Mouse (Mus musculus) stomach, postnatal 0 days (tissue): ENCODE measurements around the gene Scgb1b20. TPM values are rescaled to one million over a fixed set of nuclear protein-coding genes. Genes with fewer than 3 reads are reported as not detected.
"Not testable (repeated sequence)": the region's sequence is repeated elsewhere in the genome, so short reads cannot be mapped to it uniquely, and the experiment has no call there.

Source experiments
- ATAC-seq: fragments of 200-750 bp; cut with Nextera tagmentation; 2 replicates; pipeline ENCODE4 v1.8.0; 2017; ENCODE audit not compliant: low FRiP score, low TSS enrichment
- DNase-seq: peaks from one replicate; pipeline ENCODE4 v3.0.0-alpha.2; 2016; ENCODE audit warnings: low spot score
- H3K27ac ChIP-seq: fragments of 300-500 bp; sonication (generic); replicated peaks from 2 replicates; pipeline ENCODE4 v1.5.1; 2014; ENCODE audit warnings: mild to moderate bottlenecking, control low read depth
- H3K27me3 ChIP-seq: fragments of 300-500 bp; sonication (generic); 2 replicates; pipeline ENCODE4 v1.6.1; 2014; ENCODE audit warnings: low read length; ENCODE audit not compliant: control insufficient read depth, insufficient read depth
- H3K36me3 ChIP-seq: fragments of 300-500 bp; sonication (generic); 2 replicates; pipeline ENCODE4 v1.6.1; 2014; ENCODE audit warnings: low read length, mixed read lengths; ENCODE audit not compliant: control insufficient read depth, insufficient read depth
- H3K4me1 ChIP-seq: fragments of 300-500 bp; sonication (generic); replicated peaks from 2 replicates; pipeline ENCODE4 v1.6.1; 2014; ENCODE audit warnings: antibody characterized with exemption; ENCODE audit not compliant: control insufficient read depth, insufficient read depth
- H3K4me2 ChIP-seq: fragments of 300-500 bp; sonication (generic); replicated peaks from 2 replicates; pipeline ENCODE4 v1.6.1; 2014; ENCODE audit warnings: low read depth, mild to moderate bottlenecking, control low read depth, moderate library complexity
- H3K4me3 ChIP-seq: fragments of 300-500 bp; sonication (generic); 2 replicates; pipeline ENCODE4 v1.5.1; 2014; ENCODE audit warnings: low read depth, low read length, control low read depth
- H3K9ac ChIP-seq: fragments of 300-500 bp; sonication (generic); 2 replicates; pipeline ENCODE4 v1.6.1; 2014; ENCODE audit warnings: mild to moderate bottlenecking, low read length, control low read depth, mixed read lengths
- H3K9me3 ChIP-seq: fragments of 300-500 bp; sonication (generic); 2 replicates; pipeline ENCODE4 v1.6.1; 2016; ENCODE audit warnings: low read length; ENCODE audit not compliant: control insufficient read depth
- CTCF ChIP-seq: IDR thresholded peaks from 2 replicates; pipeline ENCODE4 v1.5.1; 2016; ENCODE audit warnings: antibody characterized with exemption, low read depth, mild to moderate bottlenecking, moderate library complexity
- EP300 ChIP-seq: optimal IDR thresholded peaks from 2 replicates; pipeline ENCODE3; 2016; ENCODE audit warnings: antibody characterized with exemption
- WGBS: fragments of 180-500 bp; shearing (Covaris S2); extraction: QIAGEN DNeasy Blood & Tissue Kit; methylation state at CpG from one replicate; pipeline ENCODE4 v1.1.7; 2014; 5-methylcytosine and 5-hydroxymethylcytosine counted together
- polyA plus RNA-seq: library from polyadenylated mRNA; unstranded; fragments of >200 nt; fragmentation: Nextera tagmentation; extraction: Ambion mirVana; gene quantifications from 2 replicates; pipeline ENCODE4 v1.2.1, GENCODE M21; 2015

Gene Scgb1b20
- not detected in 2 replicates for polyA plus RNA-seq

DNA sequence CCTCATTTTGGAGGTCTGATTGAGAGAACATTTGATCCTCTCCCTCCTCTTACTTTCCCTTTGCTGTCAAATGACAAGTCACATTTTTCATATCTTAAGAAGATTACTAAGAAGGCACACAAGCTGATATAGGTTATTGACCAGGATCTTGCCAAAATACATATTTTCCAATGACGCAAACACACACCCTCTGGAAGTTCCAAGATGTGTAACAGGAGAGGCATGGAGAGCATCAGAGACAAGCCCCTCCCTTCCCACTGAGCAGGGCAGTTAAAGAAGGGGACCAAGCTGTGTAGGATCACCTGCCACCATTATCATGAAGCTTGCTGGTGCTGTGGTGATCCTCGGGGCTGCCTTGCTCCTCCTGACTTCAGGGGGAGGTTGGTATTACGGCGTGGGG, at the start of gene Scgb1b20:
Gene Scgb1b20, plus strand, starts transcription at position 301 of the 400 bp plus-strand sequence.
- not testable (repeated sequence) for H3K4me2 ChIP-seq, H3K4me1 ChIP-seq, H3K9ac ChIP-seq, DNase-seq, H3K27me3 ChIP-seq, H3K27ac ChIP-seq, H3K9me3 ChIP-seq, ATAC-seq, H3K4me3 ChIP-seq, H3K36me3 ChIP-seq
- WGBS = 79% methylated on average over 4 of the region's 4 CpGs

- H3K4me2 ChIP-seq, H3K4me3 ChIP-seq, ATAC-seq, DNase-seq, H3K27ac ChIP-seq, H3K9ac ChIP-seq, H3K4me1 ChIP-seq, H3K36me3 ChIP-seq, H3K9me3 ChIP-seq, H3K27me3 ChIP-seq: not testable (repeated sequence)
- 68% methylated on average over 2 of the region's 2 CpGs for WGBS
Observed at GRCm38 (mm10) chr7:33366222-33366621, 6.8 kb upstream of the Scgb1b20 start, which contains the start of gene Scgb2b20. Gene Scgb2b20 (minus strand): TSS chr7:33366322.

DNA sequence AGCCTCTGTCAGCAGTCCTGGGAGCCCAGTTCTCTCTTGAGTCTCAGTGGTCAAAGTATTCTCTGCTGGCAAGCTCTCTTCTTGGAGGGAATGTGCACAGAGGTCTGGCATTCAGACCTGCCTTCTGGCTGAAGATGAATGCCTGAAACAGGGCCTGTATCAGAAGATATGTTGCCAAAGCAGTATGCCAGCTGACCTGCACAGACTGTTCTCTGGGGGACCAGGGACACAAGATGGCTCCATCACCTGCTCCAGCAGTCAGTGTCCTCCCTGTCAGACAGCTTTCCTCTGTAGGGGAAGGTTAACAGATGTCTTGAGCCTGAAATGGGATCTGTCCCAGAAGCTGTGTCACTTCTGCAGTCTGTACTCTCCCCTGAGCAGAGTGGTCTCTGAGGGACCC, 26.7 kb downstream of the Scgb1b20 start:
- H3K4me2 ChIP-seq, H3K36me3 ChIP-seq, H3K27me3 ChIP-seq, H3K9me3 ChIP-seq, H3K9ac ChIP-seq, H3K4me3 ChIP-seq, ATAC-seq, H3K4me1 ChIP-seq, DNase-seq, H3K27ac ChIP-seq: not testable (repeated sequence)

DNA sequence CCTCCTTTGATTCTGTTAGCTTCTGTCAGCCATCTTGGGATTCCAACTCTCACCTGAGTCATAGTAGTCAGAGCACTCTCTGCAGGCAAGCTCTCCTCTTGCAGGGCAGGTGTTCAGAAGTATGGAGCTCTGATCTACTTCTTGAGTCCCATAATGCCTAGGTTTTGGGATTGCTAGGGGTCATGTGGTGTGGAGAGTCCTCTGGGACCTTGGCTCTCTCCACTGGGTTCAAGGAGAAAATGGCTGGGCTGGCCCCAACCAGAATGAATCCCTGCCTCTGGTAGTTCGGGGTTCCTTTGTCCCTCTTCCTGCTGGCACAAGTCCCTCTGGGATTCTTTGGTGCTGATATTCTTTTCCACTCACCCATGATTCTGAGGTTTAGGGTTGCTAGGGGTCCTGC, 28.6 kb downstream of the Scgb1b20 start:
- DNase-seq (no peak), ATAC-seq (no peak)
- TF ChIP-seq CTCF (no peak), EP300 (no peak)
- Histone ChIP-seq H3K4me3 (no peak overlapping the region), H3K4me2 (no peak overlapping the region), H3K9me3 (no peaks in the 10 kb centered on the region), H3K9ac (no peak overlapping the region), H3K4me1 (no peaks in the 10 kb centered on the region), H3K36me3 (no peaks in the 10 kb centered on the region), H3K27me3 (no peaks in the 10 kb centered on the region), H3K27ac (no peak overlapping the region)
- WGBS = 75% methylated on average over 1 of the region's 1 CpGs

DNA sequence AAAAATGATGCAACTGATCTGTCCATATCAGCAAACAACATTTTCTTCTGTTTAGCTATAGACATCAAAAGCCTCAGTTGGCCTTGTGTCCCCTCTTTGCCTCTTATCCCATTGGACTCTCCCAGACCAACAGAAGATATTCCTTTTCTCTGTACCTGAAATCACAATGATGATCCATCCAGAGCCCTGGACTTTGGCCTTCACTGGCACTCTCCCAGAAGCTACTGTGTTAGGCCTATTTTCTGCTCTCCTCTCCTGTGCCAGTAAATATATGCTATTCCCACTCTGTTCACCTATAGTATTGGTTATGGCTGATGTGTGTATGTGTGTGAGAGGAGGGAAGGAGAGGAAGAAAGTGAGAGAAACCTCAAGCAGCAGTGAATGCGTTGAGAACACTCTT, 36.6 kb downstream of the Scgb1b20 start:
- not testable (repeated sequence) for H3K27ac ChIP-seq, H3K36me3 ChIP-seq, H3K27me3 ChIP-seq, H3K9ac ChIP-seq, DNase-seq, ATAC-seq, H3K9me3 ChIP-seq, H3K4me1 ChIP-seq, H3K4me3 ChIP-seq, H3K4me2 ChIP-seq
- 54% methylated on average over 1 of the region's 1 CpGs for WGBS

Other genes with a start within 250 kb of the Scgb1b20 start
- not detected in 2 replicates for gene Scgb2b18, start 199.4 kb upstream of the Scgb1b20 start, polyA plus RNA-seq
- not detected in 2 replicates for gene Scgb1b18, start 187.7 kb upstream of the Scgb1b20 start, polyA plus RNA-seq
- not detected in 2 replicates for gene Scgb2b19, start 92.9 kb upstream of the Scgb1b20 start, polyA plus RNA-seq
- gene Scgb1b19, start 85.9 kb upstream of the Scgb1b20 start, polyA plus RNA-seq = not detected in 2 replicates
- gene Scgb2b20, start 6.9 kb upstream of the Scgb1b20 start, polyA plus RNA-seq = not detected in 2 replicates
- gene Scgb2b21, start 147.2 kb downstream of the Scgb1b20 start, polyA plus RNA-seq = not detected in 2 replicates